Mouse (Mus musculus) testis, adult 2 months (tissue): ENCODE results near the gene Rpap3.

Experiments
- CTCF ChIP-seq: fragments of 200-500 bp; IDR thresholded peaks from 2 replicates; pipeline ENCODE4 v1.5.1; 2012; ENCODE audit warnings: low read depth, mild to moderate bottlenecking, inconsistent platforms, low read length, moderate library complexity; ENCODE audit not compliant: control insufficient read depth, insufficient read depth, insufficient replicate concordance
- POLR2A ChIP-seq: fragments of 200-500 bp; IDR thresholded peaks from 2 replicates; pipeline ENCODE4 v1.6.1; 2012; ENCODE audit warnings: low read depth, mild to moderate bottlenecking, inconsistent platforms, low read length, moderate library complexity; ENCODE audit not compliant: control insufficient read depth

DNA sequence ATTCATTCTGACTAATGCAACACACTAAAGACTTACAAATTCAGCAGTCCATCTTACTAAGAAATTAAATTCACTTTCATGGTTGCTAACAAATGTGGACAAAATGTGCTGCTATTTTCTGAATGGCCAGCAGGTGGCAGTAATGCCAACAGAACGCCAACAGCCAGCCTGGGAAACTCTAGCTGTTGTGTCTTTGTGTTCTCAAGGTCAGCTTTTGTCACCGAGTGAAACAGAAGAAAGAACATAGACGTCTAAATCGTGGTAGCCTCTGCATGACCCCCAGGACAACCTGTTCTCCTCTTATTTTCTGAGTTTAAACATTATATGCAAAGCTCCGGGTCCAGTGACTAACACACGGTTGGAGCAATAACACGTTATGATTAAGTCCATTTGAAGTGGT lies 38.2 kb downstream of the Rpap3 start:
- no peak for TF ChIP-seq POLR2A
- peak; percentile 77; the same call in 1 of the 2 replicates for TF ChIP-seq CTCF
